Mouse (Mus musculus) testis, postnatal 14 days (tissue): ENCODE measurements around the gene Vstm2l.

Experiments
- DNase-seq: peaks from one replicate; pipeline ENCODE4 v3.0.0; 2021; ENCODE audit warnings: low spot score

Gene Vstm2l

GRCm38 (mm10) chr2:157992501-157992900, 78.0 kb downstream of the Vstm2l start:
- no peak for DNase-seq
